Mouse (Mus musculus): ENCODE data around the gene Gm17571. TPM values are rescaled to one million over a fixed set of nuclear protein-coding genes. Genes with fewer than 3 reads are reported as not detected.

The Gm17571 gene
- polyA plus RNA-seq, 2 experiments, result not detected

GRCm38 (mm10) chr9:13491107-13491506, 44.6 kb upstream of the Gm17571 start:
- TF ChIP-seq POLR2A (IDR thresholded peaks at IDR 0.05; ENCODE audit: borderline replicate concordance, extremely low read depth, insufficient read depth, insufficient read length), result no peak
- Histone ChIP-seq H3K4me3 (replicated peaks; ENCODE audit: low read length) (no peak overlapping the region), H3K9ac (ENCODE audit: low read depth, low read length, severe bottlenecking) (no peak overlapping the region), H3K36me3 (ENCODE audit: control insufficient read depth, insufficient read depth, low read length) (no peaks in the 10 kb centered on the region), H3K4me1 (ENCODE audit: control insufficient read depth, insufficient read depth, low read length) (0 out of 2 replicates have a peak, but pooled peaks cover 4% of the 10 kb centered on the region), H3K27ac (replicated peaks; ENCODE audit: low read depth, low read length) (no peak overlapping the region), H3K27me3 (ENCODE audit: control insufficient read depth, insufficient read depth, low read length) (no peaks in the 10 kb centered on the region), H3K9me3 (ENCODE audit: control insufficient read depth, low read length) (no peaks in the 10 kb centered on the region), H3K4me2 (replicated peaks; ENCODE audit: low read depth, low read length, severe bottlenecking) (no peak overlapping the region)
- 45% methylated on average over 1 of the region's 1 CpGs for WGBS
- DNase-seq (ENCODE audit: low spot score) (no peak), ATAC-seq (ENCODE audit: low FRiP score, low read depth) (no peak)

- no peak for TF ChIP-seq POLR2A (IDR thresholded peaks at IDR 0.05; ENCODE audit: borderline replicate concordance, extremely low read depth, insufficient read depth, insufficient read length)
- no peaks in the 10 kb centered on the region for H3K27me3 ChIP-seq (ENCODE audit: control insufficient read depth, insufficient read depth, low read length)
- no peaks in the 10 kb centered on the region for H3K9me3 ChIP-seq (ENCODE audit: control insufficient read depth, low read length)
- no peak overlapping the region for H3K9ac ChIP-seq (ENCODE audit: low read depth, low read length, severe bottlenecking)
- H3K4me3 ChIP-seq (replicated peaks; ENCODE audit: low read length), result no peak overlapping the region
- H3K4me2 ChIP-seq (replicated peaks; ENCODE audit: low read depth, low read length, severe bottlenecking), result no peak overlapping the region
- peaks cover 21% of the 10 kb centered on the region for H3K4me1 ChIP-seq (ENCODE audit: control insufficient read depth, insufficient read depth, low read length)
- no peaks in the 10 kb centered on the region for H3K36me3 ChIP-seq (ENCODE audit: control insufficient read depth, insufficient read depth, low read length)
- H3K27ac ChIP-seq (replicated peaks; ENCODE audit: low read depth, low read length), result no peak overlapping the region
- ATAC-seq (ENCODE audit: low FRiP score, low read depth) (no peak), DNase-seq (ENCODE audit: low spot score) (no peak)
- 83% methylated on average over 1 of the region's 1 CpGs for WGBS
These were observed 39.4 kb upstream of the Gm17571 start for GRCm38 (mm10) chr9:13485914-13486313.

- no peak for DNase-seq (ENCODE audit: low spot score)
- no peaks in the 10 kb centered on the region for H3K36me3 ChIP-seq (ENCODE audit: control insufficient read depth, insufficient read depth, low read length)
- 48% methylated on average over 12 of the region's 12 CpGs for WGBS
- no peak overlapping the region for H3K4me2 ChIP-seq (replicated peaks; ENCODE audit: low read depth, low read length, severe bottlenecking)
- H3K9me3 ChIP-seq (ENCODE audit: control insufficient read depth, low read length), result no peaks in the 10 kb centered on the region
- H3K4me1 ChIP-seq (ENCODE audit: control insufficient read depth, insufficient read depth, low read length), result peaks cover 22% of the 10 kb centered on the region
- TF ChIP-seq POLR2A (IDR thresholded peaks at IDR 0.05; ENCODE audit: borderline replicate concordance, extremely low read depth, insufficient read depth, insufficient read length), result no peak
- ATAC-seq (ENCODE audit: low FRiP score, low read depth), result no peak
- H3K4me3 ChIP-seq (replicated peaks; ENCODE audit: low read length), result no peak overlapping the region
- 0 out of 2 replicates have a peak overlapping the region, but pooled peaks have one; percentile 22 for H3K9ac ChIP-seq (ENCODE audit: low read depth, low read length, severe bottlenecking)
- no peak overlapping the region; the same call in 1 of the 2 replicates for H3K27ac ChIP-seq (replicated peaks; ENCODE audit: low read depth, low read length)
- no peaks in the 10 kb centered on the region for H3K27me3 ChIP-seq (ENCODE audit: control insufficient read depth, insufficient read depth, low read length)
These were observed 38.0 kb upstream of the Gm17571 start for GRCm38 (mm10) chr9:13484267-13485240.

GRCm38 (mm10) chr9:13483199-13484068, 36.9 kb upstream of the Gm17571 start:
- H3K9ac ChIP-seq (ENCODE audit: low read depth, low read length, severe bottlenecking), result no peak overlapping the region
- no peaks in the 10 kb centered on the region for H3K36me3 ChIP-seq (ENCODE audit: control insufficient read depth, insufficient read depth, low read length)
- no peak overlapping the region for H3K4me2 ChIP-seq (replicated peaks; ENCODE audit: low read depth, low read length, severe bottlenecking)
- no peaks in the 10 kb centered on the region for H3K9me3 ChIP-seq (ENCODE audit: control insufficient read depth, low read length)
- H3K4me3 ChIP-seq (replicated peaks; ENCODE audit: low read length), result no peak overlapping the region
- 0 out of 2 replicates have a peak, but pooled peaks have one; percentile 34 for ATAC-seq (ENCODE audit: low FRiP score, low read depth)
- DNase-seq (ENCODE audit: low spot score), result no peak
- H3K27me3 ChIP-seq (ENCODE audit: control insufficient read depth, insufficient read depth, low read length), result no peaks in the 10 kb centered on the region
- no peak for TF ChIP-seq POLR2A (IDR thresholded peaks at IDR 0.05; ENCODE audit: borderline replicate concordance, extremely low read depth, insufficient read depth, insufficient read length)
- 47% methylated on average over 5 of the region's 5 CpGs for WGBS
- H3K27ac ChIP-seq (replicated peaks; ENCODE audit: low read depth, low read length), result no peak overlapping the region
- H3K4me1 ChIP-seq (ENCODE audit: control insufficient read depth, insufficient read depth, low read length), result peaks cover 24% of the 10 kb centered on the region

- peaks cover 19% of the 10 kb centered on the region for H3K4me1 ChIP-seq (ENCODE audit: control insufficient read depth, insufficient read depth, low read length)
- no peak for DNase-seq (ENCODE audit: low spot score)
- TF ChIP-seq POLR2A (IDR thresholded peaks at IDR 0.05; ENCODE audit: borderline replicate concordance, extremely low read depth, insufficient read depth, insufficient read length), result no peak
- ATAC-seq (ENCODE audit: low FRiP score, low read depth), result no peak
- no peak overlapping the region for H3K4me2 ChIP-seq (replicated peaks; ENCODE audit: low read depth, low read length, severe bottlenecking)
- no peak overlapping the region for H3K4me3 ChIP-seq (replicated peaks; ENCODE audit: low read length)
- WGBS, result 19% methylated on average over 4 of the region's 4 CpGs
- H3K9me3 ChIP-seq (ENCODE audit: control insufficient read depth, low read length), result no peaks in the 10 kb centered on the region
- H3K27me3 ChIP-seq (ENCODE audit: control insufficient read depth, insufficient read depth, low read length), result no peaks in the 10 kb centered on the region
- no peaks in the 10 kb centered on the region for H3K36me3 ChIP-seq (ENCODE audit: control insufficient read depth, insufficient read depth, low read length)
- H3K9ac ChIP-seq (ENCODE audit: low read depth, low read length, severe bottlenecking), result no peak overlapping the region
- H3K27ac ChIP-seq (replicated peaks; ENCODE audit: low read depth, low read length), result no peak overlapping the region
These were observed 32.7 kb upstream of the Gm17571 start for GRCm38 (mm10) chr9:13479275-13479674.

All from limb, embryonic 14.5 days (tissue).